Mouse (Mus musculus): ENCODE data around the gene Pard6b. TPM values are rescaled to one million over a fixed set of nuclear protein-coding genes. Genes with fewer than 3 reads are reported as not detected.

Pard6b gene
- total RNA-seq, 4 experiments from 2014 or later = 3.4 to 4.5 (median 4.1) TPM

GRCm38 (mm10) chr2:168059200-168059790 lies 21.5 kb upstream of the Pard6b start:
- no peak for DNase-seq (ENCODE audit: low spot score in 2 of 2)

- no peak for DNase-seq (ENCODE audit: low spot score in 2 of 2)
Observed at GRCm38 (mm10) chr2:168063712-168064111, 17.1 kb upstream of the Pard6b start.

GRCm38 (mm10) chr2:168065511-168065910 lies 15.3 kb upstream of the Pard6b start:
- no peak for DNase-seq (ENCODE audit: low spot score in 2 of 2)

GRCm38 (mm10) chr2:168066783-168067182 lies 14.0 kb upstream of the Pard6b start:
- DNase-seq (ENCODE audit: low spot score in 2 of 2) = no peak

- no peak for DNase-seq (ENCODE audit: low spot score in 2 of 2)
Observed at GRCm38 (mm10) chr2:168070425-168070824, 10.4 kb upstream of the Pard6b start.

GRCm38 (mm10) chr2:168072436-168073131 lies 8.2 kb upstream of the Pard6b start:
- DNase-seq (ENCODE audit: low spot score in 2 of 2) = no peak

GRCm38 (mm10) chr2:168073722-168074121 lies 7.1 kb upstream of the Pard6b start:
- no peak for DNase-seq (ENCODE audit: low spot score in 2 of 2)

- no peak for DNase-seq (ENCODE audit: low spot score in 2 of 2)
Observed at GRCm38 (mm10) chr2:168074457-168074856, 6.3 kb upstream of the Pard6b start.

GRCm38 (mm10) chr2:168076840-168077576 lies 3.8 kb upstream of the Pard6b start:
- no peak for DNase-seq (ENCODE audit: low spot score in 2 of 2)

GRCm38 (mm10) chr2:168078107-168078830 lies 2.5 kb upstream of the Pard6b start:
- DNase-seq (ENCODE audit: low spot score in 2 of 2) = no peak

GRCm38 (mm10) chr2:168081299-168081932 lies 612 bp downstream of the Pard6b start:
- peak in 1 of 2 experiments; percentile 20 for DNase-seq (ENCODE audit: low spot score in 2 of 2)

- no peak for DNase-seq (ENCODE audit: low spot score in 2 of 2)
Observed at GRCm38 (mm10) chr2:168081933-168082306, 1.1 kb downstream of the Pard6b start.

- no peak for DNase-seq (ENCODE audit: low spot score in 2 of 2)
Observed at GRCm38 (mm10) chr2:168083593-168083992, 2.8 kb downstream of the Pard6b start.

GRCm38 (mm10) chr2:168084228-168084627 lies 3.4 kb downstream of the Pard6b start:
- DNase-seq (ENCODE audit: low spot score in 2 of 2) = no peak

- DNase-seq (ENCODE audit: low spot score in 2 of 2) = no peak
Observed at GRCm38 (mm10) chr2:168085621-168086265, 4.9 kb downstream of the Pard6b start.

- DNase-seq (ENCODE audit: low spot score in 2 of 2) = no peak
Observed at GRCm38 (mm10) chr2:168086318-168086717, 5.5 kb downstream of the Pard6b start.

- DNase-seq (ENCODE audit: low spot score in 2 of 2) = no peak
Observed at GRCm38 (mm10) chr2:168086839-168087238, 6.0 kb downstream of the Pard6b start.

GRCm38 (mm10) chr2:168091560-168091959 lies 10.8 kb downstream of the Pard6b start:
- DNase-seq (ENCODE audit: low spot score in 2 of 2) = no peak

- DNase-seq (ENCODE audit: low spot score in 2 of 2) = no peak
Observed at GRCm38 (mm10) chr2:168093077-168093476, 12.3 kb downstream of the Pard6b start.

- DNase-seq (ENCODE audit: low spot score in 2 of 2) = peak in 1 of 2 experiments; percentile 48
Observed at GRCm38 (mm10) chr2:168095077-168095476, 14.3 kb downstream of the Pard6b start.

GRCm38 (mm10) chr2:168096487-168096886 lies 15.7 kb downstream of the Pard6b start:
- DNase-seq (ENCODE audit: low spot score in 2 of 2) = no peak
